Mouse (Mus musculus): ENCODE measurements at regions not wholly inside any gene's neighbourhood (a gene's known extent, or its start where the extent isn't known, plus 50 kb on each side); places are given as distances from the start of the nearest gene placed in this dataset.

- no peaks in the 10 kb centered on the region for H3K9me3 ChIP-seq (replicated peaks)
- H3K4me3 ChIP-seq (replicated peaks), result no peak overlapping the region
- no peaks in the 10 kb centered on the region for H3K36me3 ChIP-seq
- H3K9ac ChIP-seq (replicated peaks), result no peak overlapping the region
- peak; percentile 88 for ATAC-seq (ENCODE audit: low FRiP score)
- H3K27me3 ChIP-seq (replicated peaks), result no peaks in the 10 kb centered on the region
- 67% methylated on average over 14 of the region's 14 CpGs for WGBS
- H3K4me2 ChIP-seq, result peak overlapping the region; percentile 17; the same call in 1 of the 2 replicates
- H3K4me1 ChIP-seq, result no peaks in the 10 kb centered on the region
- peak overlapping the region; percentile 60 for H3K27ac ChIP-seq (replicated peaks)
These were observed 229.7 kb upstream of the G2e3 start for GRCm38 (mm10) chr12:51118021-51118694.

- no peaks in the 10 kb centered on the region for H3K27me3 ChIP-seq (replicated peaks)
- H3K4me3 ChIP-seq (replicated peaks), result no peak overlapping the region
- H3K4me2 ChIP-seq, result peak overlapping the region; percentile 6; the same call in 1 of the 2 replicates
- 66% methylated on average over 8 of the region's 8 CpGs for WGBS
- H3K4me1 ChIP-seq, result no peaks in the 10 kb centered on the region
- H3K27ac ChIP-seq (replicated peaks), result peak overlapping the region; percentile 60
- no peaks in the 10 kb centered on the region for H3K36me3 ChIP-seq
- no peaks in the 10 kb centered on the region for H3K9me3 ChIP-seq (replicated peaks)
- H3K9ac ChIP-seq (replicated peaks), result no peak overlapping the region
- ATAC-seq (ENCODE audit: low FRiP score), result peak; percentile 82
These were observed 230.3 kb upstream of the G2e3 start for GRCm38 (mm10) chr12:51117436-51118020.

GRCm38 (mm10) chr12:51111811-51112210 is 236.1 kb upstream of the G2e3 start:
- Histone ChIP-seq H3K9ac (replicated peaks) (no peak overlapping the region), H3K4me1 (no peaks in the 10 kb centered on the region), H3K27ac (replicated peaks) (no peak overlapping the region), H3K4me2 (no peak overlapping the region), H3K4me3 (replicated peaks) (no peak overlapping the region), H3K36me3 (no peaks in the 10 kb centered on the region), H3K27me3 (replicated peaks) (no peaks in the 10 kb centered on the region), H3K9me3 (replicated peaks) (no peaks in the 10 kb centered on the region)
- ATAC-seq (ENCODE audit: low FRiP score), result no peak
- 52% methylated on average over 4 of the region's 4 CpGs for WGBS

GRCm38 (mm10) chr12:51108044-51108443 is 239.8 kb upstream of the G2e3 start:
- Histone ChIP-seq H3K27ac (replicated peaks) (no peak overlapping the region), H3K4me3 (replicated peaks) (no peak overlapping the region), H3K27me3 (replicated peaks) (no peaks in the 10 kb centered on the region), H3K9me3 (replicated peaks) (no peaks in the 10 kb centered on the region), H3K4me2 (no peak overlapping the region), H3K36me3 (no peaks in the 10 kb centered on the region), H3K9ac (replicated peaks) (no peak overlapping the region), H3K4me1 (no peaks in the 10 kb centered on the region)
- ATAC-seq (ENCODE audit: low FRiP score), result no peak
- WGBS, result 90% methylated on average over 5 of the region's 5 CpGs

GRCm38 (mm10) chr12:51103541-51104042 is 244.3 kb upstream of the G2e3 start:
- H3K4me2 ChIP-seq, result no peak overlapping the region
- no peaks in the 10 kb centered on the region for H3K36me3 ChIP-seq
- no peaks in the 10 kb centered on the region for H3K4me1 ChIP-seq
- H3K27me3 ChIP-seq (replicated peaks), result no peaks in the 10 kb centered on the region
- H3K9ac ChIP-seq (replicated peaks), result no peak overlapping the region
- WGBS, result 91% methylated on average over 4 of the region's 4 CpGs
- no peak for ATAC-seq (ENCODE audit: low FRiP score)
- H3K9me3 ChIP-seq (replicated peaks), result no peaks in the 10 kb centered on the region
- H3K27ac ChIP-seq (replicated peaks), result no peak overlapping the region
- H3K4me3 ChIP-seq (replicated peaks), result no peak overlapping the region

GRCm38 (mm10) chr12:51101636-51102035 is 246.2 kb upstream of the G2e3 start:
- no peak overlapping the region for H3K9ac ChIP-seq (replicated peaks)
- H3K4me1 ChIP-seq, result no peaks in the 10 kb centered on the region
- no peaks in the 10 kb centered on the region for H3K36me3 ChIP-seq
- H3K4me3 ChIP-seq (replicated peaks), result no peak overlapping the region
- H3K27ac ChIP-seq (replicated peaks), result no peak overlapping the region
- H3K9me3 ChIP-seq (replicated peaks), result no peaks in the 10 kb centered on the region
- no peak for ATAC-seq (ENCODE audit: low FRiP score)
- H3K4me2 ChIP-seq, result no peak overlapping the region
- WGBS, result 75% methylated on average over 6 of the region's 6 CpGs
- no peaks in the 10 kb centered on the region for H3K27me3 ChIP-seq (replicated peaks)

GRCm38 (mm10) chr12:51100868-51101267 is 247.0 kb upstream of the G2e3 start:
- no peak overlapping the region for H3K4me3 ChIP-seq (replicated peaks)
- WGBS, result 84% methylated on average over 5 of the region's 5 CpGs
- H3K36me3 ChIP-seq, result no peaks in the 10 kb centered on the region
- no peak overlapping the region for H3K4me2 ChIP-seq
- H3K9ac ChIP-seq (replicated peaks), result no peak overlapping the region
- H3K27me3 ChIP-seq (replicated peaks), result no peaks in the 10 kb centered on the region
- H3K27ac ChIP-seq (replicated peaks), result no peak overlapping the region
- no peaks in the 10 kb centered on the region for H3K9me3 ChIP-seq (replicated peaks)
- no peaks in the 10 kb centered on the region for H3K4me1 ChIP-seq
- no peak for ATAC-seq (ENCODE audit: low FRiP score)

- Histone ChIP-seq H3K4me3 (replicated peaks) (no peak overlapping the region), H3K9me3 (replicated peaks) (no peaks in the 10 kb centered on the region), H3K4me1 (no peaks in the 10 kb centered on the region), H3K36me3 (no peaks in the 10 kb centered on the region), H3K9ac (replicated peaks) (no peak overlapping the region), H3K27ac (replicated peaks) (no peak overlapping the region), H3K27me3 (replicated peaks) (no peaks in the 10 kb centered on the region), H3K4me2 (no peak overlapping the region)
- 73% methylated on average over 4 of the region's 4 CpGs for WGBS
- no peak for ATAC-seq (ENCODE audit: low FRiP score)
These were observed 251.9 kb upstream of the G2e3 start for GRCm38 (mm10) chr12:51095974-51096373.

GRCm38 (mm10) chr12:51089324-51089723 is 258.5 kb upstream of the G2e3 start:
- Histone ChIP-seq H3K9me3 (replicated peaks) (no peaks in the 10 kb centered on the region), H3K9ac (replicated peaks) (no peak overlapping the region), H3K4me2 (no peak overlapping the region), H3K27me3 (replicated peaks) (no peaks in the 10 kb centered on the region), H3K4me1 (no peaks in the 10 kb centered on the region), H3K4me3 (replicated peaks) (no peak overlapping the region), H3K27ac (replicated peaks) (no peak overlapping the region), H3K36me3 (no peaks in the 10 kb centered on the region)
- WGBS, result 82% methylated on average over 7 of the region's 7 CpGs
- ATAC-seq (ENCODE audit: low FRiP score), result no peak

- Histone ChIP-seq H3K4me2 (no peak overlapping the region), H3K4me1 (0 out of 2 replicates have a peak, but pooled peaks cover 2% of the 10 kb centered on the region), H3K27me3 (replicated peaks) (no peaks in the 10 kb centered on the region), H3K4me3 (replicated peaks) (no peak overlapping the region), H3K9me3 (replicated peaks) (no peaks in the 10 kb centered on the region), H3K9ac (replicated peaks) (no peak overlapping the region), H3K36me3 (no peaks in the 10 kb centered on the region), H3K27ac (replicated peaks) (no peak overlapping the region)
- 34% methylated on average over 8 of the region's 8 CpGs for WGBS
- ATAC-seq (ENCODE audit: low FRiP score), result no peak
These were observed 266.1 kb upstream of the G2e3 start for GRCm38 (mm10) chr12:51081809-51082208.

GRCm38 (mm10) chr12:51073503-51073902 is 274.4 kb upstream of the G2e3 start:
- Histone ChIP-seq H3K4me1 (no peaks in the 10 kb centered on the region), H3K9ac (replicated peaks) (no peak overlapping the region), H3K4me2 (no peak overlapping the region), H3K36me3 (no peaks in the 10 kb centered on the region), H3K27ac (replicated peaks) (no peak overlapping the region), H3K27me3 (replicated peaks) (no peaks in the 10 kb centered on the region), H3K9me3 (replicated peaks) (no peaks in the 10 kb centered on the region), H3K4me3 (replicated peaks) (no peak overlapping the region)
- WGBS, result 71% methylated on average over 1 of the region's 1 CpGs
- no peak for ATAC-seq (ENCODE audit: low FRiP score)

- Histone ChIP-seq H3K4me2 (no peak overlapping the region), H3K4me1 (peaks cover 2% of the 10 kb centered on the region; the same call in 1 of the 2 replicates), H3K9me3 (replicated peaks) (no peaks in the 10 kb centered on the region), H3K36me3 (no peaks in the 10 kb centered on the region), H3K27me3 (replicated peaks) (no peaks in the 10 kb centered on the region), H3K9ac (replicated peaks) (no peak overlapping the region), H3K27ac (replicated peaks) (no peak overlapping the region), H3K4me3 (replicated peaks) (no peak overlapping the region)
- ATAC-seq (ENCODE audit: low FRiP score), result no peak
- 93% methylated on average over 3 of the region's 3 CpGs for WGBS
These were observed 286.9 kb upstream of the G2e3 start for GRCm38 (mm10) chr12:51060931-51061330.

Data from neural tube, embryonic 15.5 days (tissue).